Mouse (Mus musculus) lung, postnatal 0 days (tissue): ENCODE data around the gene Sost.

Experiments used
- CTCF ChIP-seq: IDR thresholded peaks from 2 replicates; pipeline ENCODE4 v1.5.1; 2016; ENCODE audit warnings: antibody characterized with exemption, mild to moderate bottlenecking
- EP300 ChIP-seq: IDR thresholded peaks from 2 replicates; pipeline ENCODE4 v1.6.1; 2016; ENCODE audit warnings: antibody characterized with exemption, mild to moderate bottlenecking, control low read depth

- no peak for TF ChIP-seq EP300
- no peak for TF ChIP-seq CTCF
Observed at GRCm38 (mm10) chr11:101923988-101924387, 42.8 kb downstream of the Sost start.
